Mouse (Mus musculus): ENCODE data around the gene Olfr12. TPM values are rescaled to one million over a fixed set of nuclear protein-coding genes. Genes with fewer than 3 reads are reported as not detected.
A peak's percentile ranks its signal among the peaks of the same experiment; 100 is the strongest.

The Olfr12 gene
- total RNA-seq, 4 experiments from 2014 or later: not detected

DNA sequence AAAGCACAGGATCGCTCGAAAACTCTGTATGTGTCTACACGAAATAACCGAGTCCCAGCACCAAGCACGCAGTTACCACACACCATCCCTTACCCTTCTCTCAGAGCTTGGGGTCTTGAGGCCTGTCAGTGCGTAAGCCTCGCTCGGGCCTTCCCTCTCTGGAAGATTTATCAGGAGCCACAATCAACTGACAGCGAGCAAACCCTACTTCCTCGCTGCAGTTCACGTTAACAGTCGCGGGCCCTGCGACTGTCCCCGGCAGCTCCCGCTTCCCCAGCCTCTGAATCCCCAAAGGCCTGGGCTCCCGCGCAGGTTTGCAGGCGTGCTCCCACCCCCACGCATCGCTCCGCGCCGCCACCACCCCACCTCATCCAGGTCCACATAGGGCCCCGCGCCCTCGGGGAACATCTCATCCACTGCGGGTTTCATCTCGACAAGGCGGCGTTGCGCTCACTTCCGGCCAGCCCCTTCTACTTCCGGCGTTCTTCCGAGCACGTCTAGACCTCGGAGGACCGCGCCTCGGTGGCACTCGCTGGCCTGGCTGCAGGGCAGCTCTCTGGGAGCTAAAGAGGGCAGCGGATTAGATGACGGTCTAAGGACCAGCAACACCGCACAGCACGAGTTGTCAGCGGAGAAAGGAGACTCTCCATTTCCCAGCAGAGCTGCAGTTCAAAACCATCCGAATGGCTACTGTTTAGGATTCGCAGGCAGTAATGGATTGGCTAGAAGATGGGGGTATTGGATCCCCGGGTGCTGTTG, 24.1 kb downstream of the Olfr12 start, which contains the start of gene Cops9:
Cops9 (minus strand) TSS at position 472 of the 759 bp plus-strand sequence.
- peak; percentile 82 for DNase-seq

DNA sequence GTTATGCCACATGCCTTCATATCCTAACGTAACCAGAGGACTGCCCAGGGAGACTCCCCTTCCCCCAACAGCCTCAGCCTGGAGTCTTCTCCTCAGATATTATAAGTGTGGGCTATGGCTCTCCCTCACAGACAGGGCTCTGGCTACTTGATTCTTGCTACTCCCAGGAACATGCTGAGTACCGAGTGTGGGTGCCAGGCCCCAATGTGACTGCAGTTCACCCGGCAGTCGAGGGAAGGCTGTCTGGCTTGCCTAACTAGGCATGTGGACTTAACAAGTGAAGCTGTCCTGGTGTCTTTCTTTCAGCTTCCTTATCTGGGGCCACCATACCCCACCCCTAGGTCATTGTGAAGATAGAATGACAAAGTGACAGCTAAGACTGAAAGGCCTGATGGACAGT, 26.1 kb downstream of the Olfr12 start:
- no peak for DNase-seq

DNA sequence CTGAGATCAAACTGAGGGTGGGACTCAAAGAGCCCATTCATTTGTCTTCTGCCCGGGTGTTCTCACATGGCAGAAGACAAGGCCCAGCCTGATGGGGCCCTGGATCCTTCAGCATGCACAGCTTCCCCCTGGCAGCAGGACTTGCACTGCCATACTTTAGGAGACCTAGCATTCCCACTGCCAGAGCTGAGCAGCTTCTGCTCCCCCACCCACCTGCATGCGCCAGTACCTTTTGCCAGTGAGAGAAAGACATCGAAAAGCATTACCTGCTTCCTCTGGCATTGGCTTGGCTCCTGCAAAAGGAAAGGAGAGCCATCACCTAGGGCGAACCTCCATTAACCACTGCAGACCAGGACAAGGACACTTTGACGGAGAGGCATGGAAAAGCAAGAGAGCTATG, 27.3 kb downstream of the Olfr12 start:
- no peak for DNase-seq

DNA sequence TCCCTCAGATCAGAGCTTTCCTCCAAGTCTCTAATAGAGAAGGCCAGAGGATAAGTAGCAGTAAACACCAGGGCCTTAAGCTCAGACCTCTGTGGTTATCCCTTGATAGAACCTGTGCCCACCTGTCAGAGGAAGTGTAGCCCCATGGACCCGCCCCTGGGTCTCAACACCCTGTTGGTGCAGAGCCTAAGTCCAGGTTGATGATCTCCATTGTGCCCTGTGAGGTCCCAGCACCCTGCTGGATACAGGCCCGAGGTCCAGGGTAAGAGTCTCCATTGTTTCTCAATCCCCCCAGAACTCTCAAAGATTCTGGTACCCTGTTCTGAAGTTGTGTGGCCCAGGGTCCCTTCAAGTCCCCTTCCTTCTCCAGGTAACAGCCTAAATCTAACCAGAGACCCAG, 28.5 kb downstream of the Olfr12 start:
- no peak for DNase-seq

DNA sequence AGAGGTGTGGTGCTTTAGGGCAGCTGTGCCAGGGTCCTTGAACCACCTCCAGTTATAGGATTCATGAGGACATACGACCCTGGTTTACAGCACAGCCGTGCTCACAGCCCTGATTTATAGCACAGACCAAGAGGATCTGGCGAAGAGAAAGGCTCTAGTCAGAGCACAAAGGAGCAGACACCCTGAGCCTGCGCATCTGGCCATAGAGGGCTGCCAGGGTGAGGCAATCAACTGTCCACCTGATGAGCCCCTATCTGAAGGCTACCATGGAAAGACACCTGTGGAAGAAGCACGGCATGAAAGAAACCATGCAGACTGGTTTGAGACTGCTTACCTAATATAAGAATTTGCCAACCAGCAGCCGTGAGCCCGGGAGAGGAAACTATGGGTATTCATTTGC, 29.0 kb downstream of the Olfr12 start:
- no peak for DNase-seq

DNA sequence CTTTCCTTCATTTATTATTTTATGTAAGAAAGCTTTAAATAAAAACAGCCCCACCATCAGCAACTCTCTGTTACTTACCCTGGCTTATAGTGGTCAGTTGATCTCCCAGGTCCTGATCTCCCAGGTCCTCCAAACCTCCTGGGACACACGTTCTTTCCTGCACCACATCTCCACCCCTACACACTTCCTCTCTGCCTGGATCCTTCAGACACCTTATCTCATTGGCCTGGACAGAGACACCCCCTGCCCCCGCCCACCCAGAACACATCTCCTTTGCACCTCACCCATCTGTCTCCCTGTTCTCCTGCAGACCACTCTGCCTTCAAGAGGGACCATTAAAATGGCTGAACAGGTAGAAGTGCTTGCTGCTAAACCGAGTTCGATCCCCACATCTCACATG, 29.4 kb downstream of the Olfr12 start:
- DNase-seq: no peak

DNA sequence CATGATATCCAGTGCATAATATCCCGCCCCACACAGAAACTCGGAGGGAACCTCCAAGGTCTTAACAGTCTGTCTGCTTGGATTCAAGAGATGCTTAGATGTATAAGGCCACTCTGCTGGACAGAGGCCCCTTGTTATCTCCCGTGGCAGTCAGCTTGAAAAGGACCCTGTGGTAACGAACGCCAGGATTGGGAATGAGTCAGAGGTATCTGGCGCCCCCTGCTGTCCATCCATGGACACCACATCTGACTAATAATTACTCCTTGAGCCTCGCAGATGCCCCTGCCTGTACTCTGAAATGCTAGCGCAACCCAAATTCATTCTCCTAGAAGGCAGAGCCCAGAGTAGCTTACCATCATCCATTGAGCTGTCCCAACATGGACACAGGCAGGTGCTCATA, 30.2 kb downstream of the Olfr12 start:
- DNase-seq: no peak

DNA sequence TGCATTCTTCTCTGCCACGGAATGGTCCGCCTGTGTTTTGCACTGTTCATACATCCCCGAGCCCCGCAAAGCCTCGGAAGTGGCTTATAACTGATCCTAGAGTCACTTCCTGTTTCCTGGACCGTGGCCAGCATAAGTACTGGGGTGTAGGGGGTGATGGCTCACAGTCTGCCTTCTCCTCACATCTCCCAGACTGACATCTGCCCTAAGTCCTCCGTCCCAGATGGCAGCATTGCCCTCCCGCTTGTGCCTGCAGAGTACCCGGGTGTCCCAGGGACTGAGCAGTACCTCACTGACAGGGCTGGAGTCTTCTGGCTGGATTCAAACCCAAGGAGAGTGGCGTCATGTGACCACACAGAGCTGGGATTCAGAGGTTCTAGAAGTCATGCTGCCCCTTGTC, 30.6 kb downstream of the Olfr12 start:
- DNase-seq: no peak

DNA sequence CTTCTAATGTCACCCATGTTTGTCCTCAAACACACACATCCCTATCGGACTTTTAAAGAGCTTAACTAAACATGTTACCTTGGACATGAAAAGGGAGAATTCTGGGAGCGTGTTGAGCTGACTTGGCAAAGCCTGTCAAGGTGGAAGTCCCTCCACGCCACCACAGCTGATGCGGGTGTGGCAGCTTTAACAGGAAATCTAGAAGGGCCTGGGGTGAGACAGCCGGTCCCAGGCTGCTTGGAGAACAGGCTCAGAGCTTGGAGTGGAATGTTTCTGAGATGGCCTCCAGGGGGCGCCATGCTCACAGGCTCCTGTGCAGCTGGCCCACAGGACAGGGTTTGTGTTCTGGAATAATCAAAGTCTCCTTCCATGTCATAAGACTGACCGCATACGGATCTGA, 31.1 kb downstream of the Olfr12 start, which contains the start of gene Otos:
Otos (minus strand) TSS at position 169 of the 400 bp plus-strand sequence.
- peak; percentile 53 for DNase-seq

DNA sequence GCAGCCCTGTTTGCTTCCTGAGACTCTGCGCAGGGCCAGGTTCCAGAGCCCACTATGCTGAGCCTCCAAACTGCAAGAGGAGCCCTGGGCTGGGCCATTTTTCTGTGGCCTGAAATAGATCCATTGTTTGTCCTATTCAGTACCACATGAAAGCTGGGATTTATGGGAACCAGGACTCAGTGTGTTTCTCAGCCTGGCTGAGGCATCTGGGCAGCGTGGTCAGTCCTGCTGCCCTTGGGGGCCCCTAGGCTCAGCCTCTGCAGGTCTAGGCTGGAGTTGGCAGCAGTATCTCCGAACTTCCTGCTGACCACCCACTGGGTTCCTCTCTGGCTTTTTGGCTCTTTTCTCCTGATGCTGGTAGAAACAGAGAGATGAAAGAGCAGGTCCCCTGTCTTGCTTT, 33.9 kb downstream of the Olfr12 start:
- no peak for DNase-seq

DNA sequence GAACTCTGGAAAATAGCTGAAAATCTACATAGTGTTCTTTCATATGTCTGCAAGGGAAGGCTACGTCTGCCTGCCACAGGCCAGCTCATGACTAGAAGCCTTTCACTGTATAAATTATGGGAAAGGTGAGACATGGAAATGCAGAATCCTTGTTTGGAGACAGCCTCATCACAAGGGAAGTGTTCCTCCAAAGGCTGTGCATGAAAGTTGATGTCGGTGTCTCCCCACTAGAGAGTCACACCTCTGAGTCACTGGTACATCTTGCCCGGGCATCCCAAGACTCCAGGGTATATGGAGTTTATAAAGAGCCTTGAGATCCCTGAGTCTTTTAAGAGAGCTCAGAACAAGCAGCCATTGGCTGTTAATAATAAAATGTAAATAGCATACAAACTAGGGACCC, 35.6 kb downstream of the Olfr12 start:
- DNase-seq: no peak

DNA sequence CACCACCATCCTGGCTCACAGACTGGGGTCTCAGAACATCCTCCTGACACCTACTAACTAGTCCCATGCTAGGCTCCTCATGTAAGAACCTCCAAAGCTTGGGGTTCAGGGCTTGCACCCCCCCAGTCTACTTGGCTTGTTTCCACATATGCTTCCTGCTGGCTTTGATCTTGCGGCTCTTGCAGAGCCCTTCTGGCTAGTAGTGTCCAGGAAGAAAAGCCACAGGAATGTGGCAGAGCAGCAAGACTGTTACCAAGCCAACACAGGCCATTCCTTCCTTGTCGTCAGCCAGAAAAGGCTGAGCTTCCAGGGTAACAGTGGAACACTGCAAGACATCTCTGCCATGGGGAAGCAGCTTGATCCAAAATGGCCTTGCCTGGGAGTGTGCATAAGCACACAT, 37.1 kb downstream of the Olfr12 start:
- DNase-seq: no peak

DNA sequence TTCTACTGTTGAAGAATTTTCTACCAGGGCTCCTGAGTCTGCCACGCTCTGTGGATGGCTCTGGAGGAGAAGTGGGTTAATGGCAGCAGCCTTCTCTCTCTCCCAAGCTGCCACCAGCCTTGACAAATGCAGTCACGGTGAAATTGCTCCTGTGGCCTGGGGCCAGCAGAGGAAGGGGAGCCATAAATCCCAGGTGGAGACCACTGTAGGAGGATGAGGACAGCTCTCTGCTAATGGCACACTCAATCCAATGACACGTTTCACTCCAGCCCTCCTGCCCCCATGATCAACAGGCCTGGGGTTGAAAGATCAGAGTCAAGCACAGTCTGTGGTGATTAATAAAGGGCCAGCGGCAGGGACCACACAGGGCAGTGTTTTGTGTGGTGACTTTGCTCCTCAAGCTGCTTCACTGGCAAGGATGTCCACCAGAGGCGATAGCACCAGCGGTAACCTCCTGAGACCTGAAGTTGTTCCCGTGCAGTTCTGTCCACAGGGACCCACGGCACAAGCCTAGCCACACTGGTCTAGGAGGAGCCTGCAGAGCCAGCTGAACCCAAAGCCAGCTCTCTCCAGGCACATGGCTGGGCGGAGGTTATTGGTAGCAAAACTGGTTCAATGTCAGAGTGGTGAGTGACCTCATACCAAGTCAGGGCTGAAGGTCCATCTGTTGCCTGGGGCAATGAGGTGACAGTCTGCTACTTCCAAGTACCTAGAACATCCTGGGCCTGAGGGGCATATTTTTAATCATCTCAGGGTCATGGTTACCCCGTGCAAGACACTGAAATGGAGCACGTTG, 39.6 kb downstream of the Olfr12 start:
- peak; percentile 71 for DNase-seq

DNA sequence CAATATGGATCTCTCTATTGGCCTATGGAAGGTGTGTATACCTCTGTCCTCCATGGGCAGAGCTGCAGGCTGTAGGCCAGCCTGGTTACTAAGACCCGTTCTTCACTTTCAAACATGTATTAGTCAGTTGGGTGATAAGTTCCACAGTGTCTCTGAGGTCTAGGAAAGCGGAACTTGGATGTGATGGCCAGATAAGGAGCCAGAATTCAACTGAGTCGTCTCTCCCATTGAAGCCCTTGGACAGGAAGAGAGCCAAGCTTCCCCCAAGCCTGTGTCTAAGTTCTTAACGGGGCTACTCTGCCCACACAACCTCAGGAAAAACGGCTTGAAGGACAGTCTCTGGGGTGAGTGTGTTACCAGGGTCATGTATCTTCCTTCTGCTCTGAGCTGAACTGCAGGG, 41.8 kb downstream of the Olfr12 start:
- no peak for DNase-seq

DNA sequence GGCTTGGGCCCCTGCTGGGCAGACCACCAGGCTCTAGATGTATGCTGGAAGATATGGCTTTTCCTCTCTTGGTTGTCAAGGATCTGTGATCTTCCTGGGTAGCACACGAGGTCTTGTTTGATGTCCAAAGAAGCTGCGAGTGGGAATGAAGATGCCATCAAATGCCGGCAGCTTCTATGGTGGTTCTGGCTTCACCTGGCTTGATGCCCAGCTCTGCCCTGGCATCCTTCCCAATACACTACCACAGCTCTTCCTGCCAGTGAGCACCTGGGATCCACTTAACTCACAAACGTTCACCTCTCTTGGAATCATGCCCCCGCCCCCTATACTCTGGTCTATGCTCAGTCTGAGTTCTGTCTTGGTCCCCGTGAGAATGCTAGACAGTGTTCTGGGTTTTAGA, 49.5 kb downstream of the Olfr12 start:
- DNase-seq: no peak

DNA sequence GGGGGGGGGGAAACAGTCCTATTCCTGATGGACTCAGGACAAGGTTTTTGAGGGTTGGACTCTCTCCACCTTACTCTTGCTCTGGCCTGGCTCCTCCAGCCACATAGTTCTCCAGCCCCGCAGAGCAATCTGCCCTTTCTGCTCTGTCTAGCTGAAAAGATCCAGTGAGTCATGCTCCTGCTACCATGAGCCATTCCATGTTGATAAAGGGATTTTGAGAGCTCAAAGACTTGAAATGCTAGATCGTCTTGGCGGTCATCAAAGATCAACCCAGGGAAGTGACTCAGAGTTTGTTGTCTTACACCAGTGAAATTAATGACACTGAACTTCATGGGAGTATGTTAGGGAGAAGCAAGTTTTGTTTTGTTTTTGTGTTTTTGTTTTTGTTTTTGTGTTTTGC, 51.8 kb downstream of the Olfr12 start:
- no peak for DNase-seq

DNA sequence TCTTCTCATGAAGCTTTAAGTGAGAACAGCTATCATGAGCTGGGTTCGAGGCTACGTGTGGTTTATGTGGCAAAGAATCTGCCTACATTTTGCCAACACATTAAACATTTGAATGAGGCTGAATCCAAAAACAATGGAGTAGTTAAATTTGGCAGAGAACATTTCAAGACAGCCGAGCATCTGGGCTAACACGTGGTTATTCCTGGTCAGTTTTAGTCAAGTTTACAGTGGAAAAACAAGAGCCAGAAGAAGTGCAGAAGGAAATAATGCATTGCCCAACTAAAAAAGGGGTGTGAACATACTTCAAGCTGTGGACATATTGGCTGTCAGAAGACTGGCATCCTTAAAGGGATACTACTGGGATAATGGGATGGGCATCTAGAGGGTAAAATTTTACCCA, 53.7 kb downstream of the Olfr12 start:
- no peak for DNase-seq

Other genes with a start within 250 kb of the Olfr12 start
- 100 to 1,000 TPM; 209 to 284 (median 255) TPM for gene Ndufa10, start 143.9 kb upstream of the Olfr12 start, total RNA-seq (2022)
- gene Olfr1416, start 132.7 kb upstream of the Olfr12 start, total RNA-seq (2022): not detected
- under 1 TPM in 1 of 4 experiments, not detected in 3; 0.12 TPM for gene Olfr1415, start 121.7 kb upstream of the Olfr12 start, total RNA-seq (2022)
- gene Olfr1414, start 99.1 kb upstream of the Olfr12 start, total RNA-seq (2022): under 1 TPM in 2 of 4 experiments, not detected in 2; 0.06 to 0.07 TPM
- gene Olfr1413, start 46.5 kb upstream of the Olfr12 start, total RNA-seq (2022): not detected
- not detected for gene Olfr1412, start 32.0 kb upstream of the Olfr12 start, total RNA-seq (2022)
- not detected for gene Olfr1411, start 23.4 kb upstream of the Olfr12 start, total RNA-seq (2022)
- not detected for gene Olfr1410, start 12.0 kb upstream of the Olfr12 start, total RNA-seq (2022)
- 100 to 1,000 TPM; 279 to 327 (median 313) TPM for gene Cops9, start 24.2 kb downstream of the Olfr12 start, total RNA-seq (2022)
- under 1 TPM in 1 of 4 experiments, not detected in 3; 0.56 TPM for gene Otos, start 31.1 kb downstream of the Olfr12 start, total RNA-seq (2022)
- 10 to 100 TPM; 66.2 to 86.0 (median 72.4) TPM for gene Gpc1, start 213.9 kb downstream of the Olfr12 start, total RNA-seq (2022)

Measured in adrenal gland, adult 8-10 months (tissue).